Mouse (Mus musculus) G1E (cell line): ENCODE measurements at regions not wholly inside any gene's neighbourhood (a gene's known extent, or its start where the extent isn't known, plus 50 kb on each side); places are given as distances from the start of the nearest gene placed in this dataset.

Experiments used
- CTCF ChIP-seq: IDR thresholded peaks from 2 replicates; pipeline ENCODE4 v1.5.1; 2012; ENCODE audit warnings: low read depth, low read length, inconsistent platforms, mixed read lengths
- GATA1 ChIP-seq: IDR thresholded peaks from 2 replicates; pipeline ENCODE4 v1.6.1; 2012; ENCODE audit warnings: borderline replicate concordance, low read length, inconsistent platforms, mixed read lengths
- GATA2 ChIP-seq: IDR thresholded peaks from 2 replicates; pipeline ENCODE4 v1.6.1; 2012; ENCODE audit warnings: low read depth, low read length, inconsistent platforms, borderline replicate concordance
- TAL1 ChIP-seq: conservative IDR thresholded peaks from 2 replicates; pipeline ENCODE4 v1.6.1; 2012; ENCODE audit warnings: low read depth, low read length, inconsistent platforms, mixed read lengths

DNA sequence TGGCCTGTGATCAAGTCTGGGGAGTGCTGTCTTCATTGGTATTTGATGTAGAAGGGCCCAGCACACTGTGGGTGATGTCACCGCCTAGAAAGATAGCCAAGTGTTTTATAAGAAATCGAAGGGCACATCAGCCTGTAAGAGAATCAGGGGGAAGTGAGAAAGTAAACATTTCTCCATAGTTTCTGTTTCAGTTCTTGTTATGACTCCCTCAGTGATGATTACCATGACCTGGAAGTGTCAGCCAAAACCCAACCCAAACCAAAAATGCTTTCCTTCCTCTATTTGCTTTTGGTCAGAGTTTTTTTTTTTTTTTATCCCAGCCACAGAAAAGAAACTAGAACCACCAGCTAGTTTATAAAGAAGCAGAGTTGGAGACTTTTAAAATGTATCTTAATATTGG lies 129.4 kb upstream of the Slco3a1 start:
- TF ChIP-seq CTCF, result no peak
- no peak for TF ChIP-seq GATA1
- no peak for TF ChIP-seq TAL1
- TF ChIP-seq GATA2, result no peak
